Mouse (Mus musculus) kidney, postnatal 14 days (tissue): ENCODE measurements around the gene Paqr6.
"Not testable (repeated sequence)": the region's sequence is repeated elsewhere in the genome, so short reads cannot be mapped to it uniquely, and the experiment has no call there.

Experiments used
- DNase-seq: peaks from one replicate; pipeline ENCODE4 v3.0.0; 2022; ENCODE audit warnings: mixed read lengths

Paqr6 gene

DNA sequence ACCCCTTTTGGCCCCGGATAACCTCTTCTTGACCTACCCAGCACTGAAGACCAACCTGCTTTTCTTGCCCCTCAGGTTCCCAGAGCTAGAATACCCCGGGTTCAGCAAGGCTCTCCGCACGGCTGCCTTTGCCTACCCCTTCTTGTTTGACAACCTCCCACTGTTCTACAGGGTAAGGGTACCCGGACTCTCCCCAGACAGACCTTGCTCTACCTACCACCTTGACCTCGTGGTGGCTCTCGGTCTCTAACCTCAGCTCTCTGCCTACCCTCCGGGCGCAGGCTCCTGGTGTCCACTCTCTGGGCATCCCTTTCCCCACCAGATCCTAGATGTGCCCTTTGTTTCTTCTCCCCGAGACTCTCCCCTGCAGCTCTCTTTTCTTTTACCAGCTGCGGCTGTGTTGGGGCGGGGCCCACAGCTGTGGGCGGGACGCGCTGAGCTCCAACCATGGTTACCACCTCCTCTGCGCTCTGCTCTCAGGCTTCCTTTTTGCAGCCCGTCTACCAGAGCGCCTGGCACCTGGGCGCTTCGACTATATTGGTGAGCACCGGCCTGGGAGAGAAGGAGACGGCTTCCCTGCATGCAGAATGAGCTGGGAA, 2.5 kb downstream of the Paqr6 start:
- DNase-seq = peak; percentile 55

DNA sequence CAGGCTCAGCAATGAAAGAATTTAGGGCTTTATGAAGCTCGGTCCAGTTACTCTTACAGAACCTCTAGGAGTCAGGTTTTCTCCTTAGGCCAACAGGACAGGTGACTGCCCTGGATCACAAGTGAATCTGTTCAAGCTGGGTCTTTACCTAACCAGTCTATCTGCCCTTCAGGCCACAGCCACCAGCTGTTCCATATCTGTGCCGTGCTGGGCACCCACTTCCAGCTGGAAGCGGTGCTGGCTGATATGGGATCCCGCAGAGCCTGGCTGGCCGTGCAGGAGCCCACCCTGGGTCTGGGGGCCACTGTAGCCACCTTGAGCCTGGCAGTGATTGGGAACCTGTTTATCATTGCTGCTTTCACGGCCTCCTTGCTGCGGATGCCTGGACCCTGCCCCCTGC, 3.1 kb downstream of the Paqr6 start:
- not testable (repeated sequence) for DNase-seq

DNA sequence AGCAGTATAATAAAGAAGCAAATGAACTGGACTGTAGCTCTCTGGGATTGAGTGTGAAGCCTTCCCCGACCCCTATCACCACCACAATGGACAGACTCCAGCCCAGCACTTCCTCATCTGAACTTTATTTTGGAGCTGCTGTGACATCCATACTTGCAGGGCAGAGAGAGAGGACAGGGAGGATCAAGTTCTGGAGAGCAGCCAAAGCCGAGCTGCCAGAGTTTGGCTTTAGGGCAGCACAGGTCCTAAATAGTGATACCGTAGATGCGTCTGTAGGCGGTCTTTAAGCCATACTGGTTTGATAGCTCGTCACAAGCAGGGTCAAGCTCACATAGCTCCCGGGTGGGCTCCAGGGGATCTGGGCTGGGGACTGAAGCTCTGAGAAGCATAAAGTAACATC, 4.1 kb downstream of the Paqr6 start:
- DNase-seq = not testable (repeated sequence)

DNA sequence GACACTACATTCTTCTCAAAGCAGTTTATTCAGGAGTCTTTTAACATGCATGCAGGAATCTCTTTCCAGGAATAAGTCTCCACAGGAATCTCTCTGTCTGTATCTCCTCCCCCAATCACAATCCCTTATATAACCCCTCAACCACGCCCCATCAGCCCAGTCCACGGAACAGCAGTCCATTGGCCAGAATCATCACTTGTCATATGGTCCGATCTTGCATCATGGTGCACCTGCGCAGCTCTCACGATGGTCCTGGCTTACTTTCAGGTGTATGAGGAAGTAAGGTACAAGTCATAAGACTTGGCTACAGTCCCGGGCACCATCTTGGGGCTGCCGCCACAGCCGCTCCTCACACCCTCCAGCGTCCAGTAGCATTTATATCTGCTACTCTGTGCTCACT, 8.3 kb downstream of the Paqr6 start, which contains the start of gene Bglap3:
Gene Bglap3, minus strand, starts transcription at position 101 of the 400 bp plus-strand sequence.
- DNase-seq = not testable (repeated sequence)

DNA sequence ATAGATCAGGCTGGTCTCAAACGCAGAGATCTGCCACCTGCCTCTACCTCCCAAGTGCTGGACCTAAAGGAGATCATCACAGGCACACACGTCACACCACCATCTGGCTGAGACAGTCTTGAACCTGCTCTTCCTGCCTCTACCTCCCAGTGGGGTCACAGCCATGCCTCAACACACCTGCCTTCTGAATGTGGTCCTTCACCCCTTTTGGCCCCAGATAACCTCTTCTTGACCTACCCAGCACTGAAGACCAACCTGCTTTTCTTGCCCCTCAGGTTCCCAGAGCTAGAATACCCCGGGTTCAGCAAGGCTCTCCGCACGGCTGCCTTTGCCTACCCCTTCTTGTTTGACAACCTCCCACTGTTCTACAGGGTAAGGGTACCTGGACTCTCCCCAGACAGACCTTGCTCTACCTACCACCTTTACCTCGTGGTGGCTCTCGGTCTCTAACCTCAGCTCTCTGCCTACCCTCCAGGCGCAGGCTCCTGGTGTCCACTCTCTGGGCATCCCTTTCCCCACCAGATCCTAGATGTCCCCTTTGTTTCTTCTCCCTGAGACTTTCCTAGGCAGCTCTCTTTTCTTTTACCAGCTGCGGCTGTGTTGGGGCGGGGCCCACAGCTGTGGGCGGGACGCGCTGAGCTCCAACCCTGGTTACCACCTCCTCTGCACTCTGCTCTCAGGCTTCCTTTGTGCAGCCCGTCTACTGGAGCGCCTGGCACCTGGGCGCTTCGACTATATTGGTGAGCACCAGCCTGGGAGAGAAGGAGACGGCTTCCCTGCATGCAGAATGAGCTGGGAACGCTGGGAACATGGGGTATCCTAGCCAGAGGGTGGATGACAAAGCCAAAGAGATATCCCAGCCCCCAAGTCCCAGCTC, 11.6 kb downstream of the Paqr6 start:
- peak; percentile 43 for DNase-seq

DNA sequence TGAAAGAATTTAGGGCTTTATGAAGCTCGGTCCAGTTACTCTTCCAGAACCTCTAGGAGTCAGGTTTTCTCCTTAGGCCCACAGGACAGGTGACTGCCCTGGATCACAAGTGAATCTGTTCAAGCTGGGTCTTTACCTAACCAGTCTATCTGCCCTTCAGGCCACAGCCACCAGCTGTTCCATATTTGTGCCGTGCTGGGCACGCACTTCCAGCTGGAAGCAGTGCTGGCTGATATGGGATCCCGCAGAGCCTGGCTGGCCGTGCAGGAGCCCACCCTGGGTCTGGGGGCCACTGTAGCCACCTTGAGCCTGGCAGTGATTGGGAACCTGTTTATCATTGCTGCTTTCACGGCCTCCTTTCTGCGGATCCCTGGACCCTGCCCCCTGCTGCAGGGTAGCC, 12.3 kb downstream of the Paqr6 start:
- DNase-seq = not testable (repeated sequence)

DNA sequence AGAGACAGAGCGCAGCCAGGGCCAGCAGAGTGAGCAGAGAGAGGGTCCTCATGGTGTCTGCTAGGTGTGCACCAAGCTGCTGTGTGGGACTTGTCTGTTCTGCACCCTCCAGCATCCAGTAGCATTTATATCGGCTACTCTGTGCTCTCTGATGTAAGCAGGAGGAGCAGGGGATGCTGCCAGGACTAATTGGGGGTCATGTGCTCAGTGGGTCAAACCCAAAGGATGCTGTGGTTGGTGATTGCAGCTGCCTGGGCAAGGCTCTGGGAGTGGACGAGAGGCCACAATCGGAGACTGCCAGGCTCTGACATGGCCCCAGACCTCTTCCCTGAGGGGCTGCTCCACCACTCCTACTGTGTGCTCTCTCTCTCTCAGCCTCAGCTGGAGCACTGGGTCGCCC, 14.2 kb downstream of the Paqr6 start, which contains the start of gene Bglap2:
Gene Bglap2, minus strand, starts transcription at position 101 of the 400 bp plus-strand sequence.
- DNase-seq = not testable (repeated sequence)

DNA sequence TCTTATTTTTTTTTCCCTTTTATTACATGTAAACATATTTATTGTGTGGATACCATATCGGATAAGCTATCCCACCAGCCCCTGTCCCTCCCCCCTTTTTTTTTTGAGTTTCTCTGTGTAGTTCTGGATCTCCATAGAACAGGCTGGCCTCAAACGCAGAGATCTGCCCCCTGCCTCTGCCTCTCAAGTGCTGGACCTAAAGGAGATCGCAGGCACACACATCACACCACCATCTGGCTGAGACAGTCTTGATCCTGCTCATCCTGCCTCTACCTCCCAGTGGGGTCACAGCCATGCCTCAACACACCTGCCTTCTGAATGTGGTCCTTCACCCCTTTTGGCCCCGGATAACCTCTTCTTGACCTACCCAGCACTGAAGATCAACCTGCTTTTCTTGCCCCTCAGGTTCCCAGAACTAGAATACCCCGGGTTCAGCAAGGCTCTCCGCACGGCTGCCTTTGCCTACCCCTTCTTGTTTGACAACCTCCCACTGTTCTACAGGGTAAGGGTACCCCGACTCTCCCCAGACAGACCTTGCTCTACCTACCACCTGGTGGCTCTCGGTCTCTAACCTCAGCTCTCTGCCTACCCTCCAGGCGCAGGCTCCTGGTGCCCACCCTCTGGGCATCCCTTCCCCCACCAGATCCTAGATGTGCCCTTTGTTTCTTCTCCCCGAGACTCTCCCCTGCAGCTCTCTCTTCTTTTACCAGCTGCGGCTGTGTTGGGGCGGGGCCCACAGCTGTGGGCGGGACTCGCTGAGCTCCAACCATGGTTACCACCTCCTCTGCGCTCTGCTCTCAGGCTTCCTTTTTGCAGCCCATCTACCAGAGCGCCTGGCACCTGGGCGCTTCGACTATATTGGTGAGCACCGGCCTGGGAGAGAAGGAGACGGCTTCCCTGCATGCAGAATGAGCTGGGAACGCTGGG, 17.3 kb downstream of the Paqr6 start:
- peak; percentile 36 for DNase-seq

DNA sequence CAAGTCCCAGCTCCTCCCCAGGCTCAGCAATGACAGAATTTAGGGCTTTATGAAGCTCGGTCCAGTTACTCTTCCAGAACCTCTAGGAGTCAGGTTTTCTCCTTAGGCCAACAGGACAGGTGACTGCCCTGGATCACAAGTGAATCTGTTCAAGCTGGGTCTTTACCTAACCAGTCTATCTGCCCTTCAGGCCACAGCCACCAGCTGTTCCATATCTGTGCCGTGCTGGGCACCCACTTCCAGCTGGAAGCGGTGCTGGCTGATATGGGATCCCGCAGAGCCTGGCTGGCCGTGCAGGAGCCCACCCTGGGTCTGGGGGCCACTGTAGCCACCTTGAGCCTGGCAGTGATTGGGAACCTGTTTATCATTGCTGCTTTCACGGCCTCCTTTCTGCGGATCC, 18.0 kb downstream of the Paqr6 start:
- DNase-seq = not testable (repeated sequence)

DNA sequence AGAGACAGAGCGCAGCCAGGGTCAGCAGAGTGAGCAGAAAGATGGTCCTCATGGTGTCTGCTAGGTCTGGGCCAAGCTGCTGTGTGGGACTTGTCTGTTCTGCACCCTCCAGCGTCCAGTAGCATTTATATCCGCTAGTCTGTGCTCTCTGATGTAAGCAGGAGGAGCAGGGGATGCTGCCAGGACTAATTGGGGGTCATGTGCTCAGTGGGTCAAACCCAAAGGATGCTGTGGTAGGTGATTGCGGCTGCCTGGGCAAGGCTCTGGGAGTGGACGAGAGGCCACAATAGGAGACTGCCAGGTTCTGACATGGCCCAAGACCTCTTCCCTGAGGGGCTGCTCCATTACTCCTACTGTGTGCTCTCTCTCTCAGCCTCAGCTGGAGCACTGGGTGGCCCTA, 20.0 kb downstream of the Paqr6 start, which contains the start of gene Bglap:
Gene Bglap, minus strand, starts transcription at position 101 of the 400 bp plus-strand sequence.
- no peak for DNase-seq

DNA sequence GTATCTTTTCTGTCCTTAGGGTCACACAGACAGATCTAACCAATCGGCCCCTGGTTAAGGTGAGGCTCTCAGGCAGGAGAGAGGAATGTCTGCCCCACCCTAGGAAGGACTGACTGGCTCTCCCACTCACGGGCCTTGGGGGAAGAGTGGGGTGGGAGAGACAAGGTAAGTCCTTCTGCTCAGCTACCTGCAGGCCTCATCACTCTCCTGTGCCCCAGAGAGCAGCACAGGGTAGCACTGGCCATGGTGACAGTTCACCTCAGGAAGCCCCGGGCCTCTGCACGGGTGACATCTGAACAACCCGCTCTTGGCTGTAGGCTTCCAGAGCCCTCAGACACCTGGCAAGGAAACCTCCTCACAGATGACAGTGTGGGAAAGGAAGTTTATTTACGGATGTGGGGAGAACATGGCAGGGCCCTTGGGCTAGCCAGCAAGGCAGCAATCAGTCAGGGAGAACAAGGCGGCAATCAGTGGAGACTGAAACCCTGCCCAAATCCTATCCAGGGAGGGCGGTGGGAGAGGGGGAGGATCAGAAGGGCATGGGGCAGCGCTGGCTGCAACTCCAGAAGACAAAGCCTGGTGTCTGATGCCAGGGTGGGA, 29.5 kb downstream of the Paqr6 start:
- DNase-seq = no peak

DNA sequence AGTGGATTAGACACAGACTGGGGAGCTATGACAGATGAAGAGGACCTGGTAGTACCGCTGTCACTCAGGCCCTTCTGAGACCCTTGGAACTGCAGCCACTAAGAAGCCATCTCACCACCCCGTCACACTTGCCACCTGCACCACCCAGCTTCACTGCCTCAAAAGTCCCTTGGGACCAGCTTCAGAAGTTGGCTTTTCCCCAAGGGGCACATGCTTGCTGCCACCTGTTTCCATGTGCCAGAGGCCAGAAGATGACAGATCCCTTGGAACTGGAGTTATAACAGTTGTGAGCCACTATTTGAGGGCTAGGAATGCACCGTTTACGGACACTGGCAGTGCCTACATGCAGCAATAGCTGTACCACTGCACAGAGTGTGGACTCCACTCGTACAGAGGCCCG, 30.9 kb downstream of the Paqr6 start:
- no peak for DNase-seq

DNA sequence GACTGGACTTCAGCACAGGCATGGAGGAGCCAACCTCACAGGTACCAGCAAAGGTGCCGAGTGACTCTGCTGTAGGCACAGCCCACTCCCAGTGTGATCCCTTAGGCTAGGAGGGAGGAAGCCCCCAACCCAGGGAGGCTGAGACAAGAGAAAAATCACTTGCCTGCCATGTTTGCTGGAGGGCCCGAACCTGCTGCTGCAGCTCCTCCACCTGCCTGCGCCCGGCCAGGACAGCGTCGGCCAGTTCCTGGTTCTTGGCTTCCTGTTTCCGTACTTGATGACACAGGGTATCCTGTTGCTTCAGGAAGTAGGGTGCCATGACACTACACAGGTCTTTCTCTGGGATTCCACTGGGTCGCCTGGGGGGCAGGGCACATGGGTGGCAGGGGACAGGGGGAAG, 31.4 kb downstream of the Paqr6 start:
- no peak for DNase-seq

DNA sequence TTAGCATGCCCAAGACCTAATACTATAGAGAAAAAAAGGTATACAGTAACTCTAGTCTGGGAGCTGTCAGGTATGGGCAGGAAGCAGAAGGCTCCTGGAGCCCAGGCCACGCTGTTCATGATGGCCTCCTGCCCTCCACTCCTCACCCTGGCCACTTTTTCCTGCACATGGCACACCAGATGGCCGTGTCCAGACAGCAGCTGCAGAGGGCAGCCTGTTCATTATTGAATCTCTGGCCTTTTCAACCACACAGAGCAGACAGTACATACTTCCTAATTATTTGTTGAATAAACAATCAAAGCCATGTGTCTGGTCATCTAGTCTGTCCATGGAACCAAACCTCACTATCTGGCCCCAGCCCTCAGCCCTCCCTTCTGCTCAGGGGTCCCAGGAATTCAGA, 34.3 kb downstream of the Paqr6 start:
- DNase-seq = no peak

DNA sequence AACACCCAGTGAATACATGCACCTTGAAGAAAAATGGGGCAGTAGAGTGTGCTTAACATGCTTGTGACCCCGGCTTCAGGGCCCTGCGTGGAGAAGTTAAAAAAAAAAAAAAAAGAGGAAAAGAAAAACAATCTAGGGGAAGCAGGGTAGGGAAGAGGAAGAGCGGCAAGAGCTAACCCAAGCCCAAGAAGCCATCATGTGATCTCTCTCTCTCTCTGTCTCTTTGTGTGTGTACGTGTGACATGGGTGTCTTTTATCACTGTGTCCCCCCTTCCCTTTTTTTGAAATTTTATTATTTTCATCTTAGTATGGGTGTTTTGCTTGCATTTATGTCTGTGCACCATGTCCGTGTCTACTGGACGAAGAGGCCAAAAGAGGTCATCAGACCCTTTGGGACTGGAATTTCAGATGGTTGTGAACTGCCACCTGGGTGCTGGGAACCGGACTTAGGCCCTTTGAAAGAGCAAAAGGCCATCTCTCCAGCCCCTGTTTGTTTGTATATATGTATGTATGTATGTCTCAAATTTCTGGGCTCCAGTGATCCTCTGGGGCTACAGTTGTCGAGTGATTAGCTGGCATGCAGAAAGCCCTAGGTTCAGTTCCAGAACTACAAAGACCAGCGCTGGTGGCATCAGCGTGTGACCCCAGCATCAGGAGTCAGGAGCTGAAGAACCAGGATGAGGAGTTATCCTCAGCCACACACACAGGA, 39.3 kb downstream of the Paqr6 start:
- DNase-seq = no peak

DNA sequence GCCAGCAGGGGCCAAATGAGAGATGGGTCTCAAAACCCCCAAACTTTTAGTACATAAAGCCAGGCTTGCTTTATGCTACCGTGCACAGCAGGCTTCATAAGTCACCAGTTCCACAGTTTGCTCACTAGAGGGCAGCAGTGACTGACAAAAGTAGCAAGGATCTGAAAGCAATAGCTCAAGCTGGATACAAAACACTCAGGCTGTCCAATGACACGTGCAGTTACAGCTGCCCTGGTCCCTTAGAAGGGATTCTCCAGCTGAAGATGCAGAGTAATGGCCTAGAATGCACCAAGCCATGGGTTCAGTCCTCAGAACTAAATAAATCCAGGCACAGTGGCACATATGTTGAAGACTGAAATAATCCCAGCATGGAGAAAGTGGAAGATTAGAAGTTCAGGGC, 42.7 kb downstream of the Paqr6 start:
- peak; percentile 71 for DNase-seq

DNA sequence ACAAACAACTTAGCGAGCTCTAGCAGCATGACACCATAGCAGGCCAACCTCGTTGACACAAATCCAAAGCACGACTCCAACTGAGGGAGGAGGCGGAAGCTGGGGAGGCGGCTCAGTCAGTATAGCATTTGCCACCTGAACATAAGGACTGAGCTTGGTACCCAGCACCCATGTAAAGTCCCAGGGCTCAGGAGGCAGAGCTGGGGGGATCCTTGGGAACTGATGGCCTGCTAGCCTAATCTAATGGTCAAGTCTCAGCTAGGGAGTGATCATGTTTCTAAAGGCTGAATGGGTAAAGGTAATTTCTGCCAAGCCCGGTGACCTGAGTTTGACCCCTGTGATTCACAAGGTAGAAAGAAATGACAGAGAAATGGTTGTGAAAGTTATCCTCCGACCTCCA, 43.1 kb downstream of the Paqr6 start:
- no peak for DNase-seq

DNA sequence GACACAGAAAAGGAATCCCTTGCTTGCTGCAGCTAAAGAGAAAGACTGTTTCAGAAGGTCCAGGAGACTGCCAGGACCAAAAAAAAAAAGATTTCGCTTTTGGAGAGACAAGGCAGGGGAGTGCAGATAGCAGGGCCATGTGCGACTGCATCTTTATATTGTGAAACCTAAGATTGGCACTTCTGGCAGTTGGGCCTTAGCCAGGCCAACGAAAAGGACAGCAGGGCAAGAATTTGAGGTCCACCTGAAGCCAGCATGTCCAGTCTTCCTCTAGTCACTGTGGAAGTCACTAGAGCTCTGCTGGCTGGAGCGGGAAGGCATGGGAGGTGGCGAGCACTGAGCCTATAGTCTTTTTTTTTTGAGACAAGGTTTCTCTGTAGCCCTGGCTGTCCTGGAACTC, 44.6 kb downstream of the Paqr6 start:
- DNase-seq = no peak

DNA sequence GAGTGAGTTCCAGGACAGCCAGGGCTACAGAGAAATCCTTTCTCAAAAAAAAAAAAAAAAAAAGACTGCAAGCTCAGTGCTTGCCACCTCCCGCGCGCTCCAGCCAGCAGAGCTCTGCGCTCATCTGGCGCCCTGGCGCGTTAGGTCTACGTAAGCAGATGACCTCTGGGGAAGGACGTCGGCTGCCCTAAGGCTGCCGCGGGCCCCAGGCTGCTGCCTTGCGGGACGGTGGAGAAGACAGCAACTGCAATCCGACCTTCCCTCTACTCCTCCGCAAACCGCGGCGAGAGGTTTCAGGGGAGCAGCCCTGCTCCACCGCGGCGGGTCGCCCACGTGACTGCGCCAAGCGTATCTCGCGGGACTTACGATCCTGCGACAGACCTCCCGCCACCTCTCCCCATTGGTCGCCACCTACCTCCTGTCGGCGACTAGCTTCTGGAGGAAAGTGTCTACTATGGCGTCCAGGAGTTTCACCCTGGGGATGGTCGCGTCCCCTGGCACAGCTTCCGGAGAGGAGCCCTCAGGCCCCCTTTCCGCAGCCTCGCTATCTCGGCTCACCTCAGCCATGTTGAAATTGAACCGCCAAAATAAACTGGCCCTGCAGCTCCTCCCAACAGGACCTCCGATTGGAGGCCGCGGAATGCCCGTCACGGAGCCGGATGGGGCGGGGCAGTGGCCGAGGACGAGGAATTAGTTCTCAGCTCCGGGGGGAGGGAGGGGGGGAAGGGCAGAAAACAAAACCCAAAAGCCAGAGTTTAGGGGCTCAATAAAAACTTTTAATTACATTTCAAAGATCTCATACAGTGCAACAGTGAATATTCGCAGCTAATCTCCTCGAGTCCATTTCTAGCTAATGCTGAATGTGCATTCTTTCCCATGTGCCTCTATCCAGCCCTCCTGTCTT, 45.6 kb downstream of the Paqr6 start, which contains the start of gene Pmf1:
Gene Pmf1, minus strand, starts transcription at position 591 of the 904 bp plus-strand sequence.
- DNase-seq = peak; percentile 96

DNA sequence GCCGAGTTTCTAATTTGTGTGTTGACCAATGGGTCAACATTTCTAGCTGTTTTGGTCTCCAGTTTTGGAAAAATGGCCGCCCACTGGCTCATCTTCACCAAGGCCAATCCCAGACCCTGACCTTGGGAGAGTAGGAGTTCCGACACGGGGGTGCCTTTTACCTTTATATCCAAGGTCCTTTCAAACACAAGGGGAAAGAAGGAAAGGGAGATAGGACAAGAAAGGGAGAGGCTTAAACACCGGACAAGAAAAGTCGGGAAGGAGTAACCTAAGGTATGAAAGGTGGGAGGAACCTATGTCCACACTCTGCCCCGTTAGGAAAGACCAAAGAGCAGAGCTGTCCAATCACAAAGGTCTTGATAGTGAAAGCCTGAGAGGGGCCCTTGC, 46.3 kb downstream of the Paqr6 start:
- DNase-seq = no peak

DNA sequence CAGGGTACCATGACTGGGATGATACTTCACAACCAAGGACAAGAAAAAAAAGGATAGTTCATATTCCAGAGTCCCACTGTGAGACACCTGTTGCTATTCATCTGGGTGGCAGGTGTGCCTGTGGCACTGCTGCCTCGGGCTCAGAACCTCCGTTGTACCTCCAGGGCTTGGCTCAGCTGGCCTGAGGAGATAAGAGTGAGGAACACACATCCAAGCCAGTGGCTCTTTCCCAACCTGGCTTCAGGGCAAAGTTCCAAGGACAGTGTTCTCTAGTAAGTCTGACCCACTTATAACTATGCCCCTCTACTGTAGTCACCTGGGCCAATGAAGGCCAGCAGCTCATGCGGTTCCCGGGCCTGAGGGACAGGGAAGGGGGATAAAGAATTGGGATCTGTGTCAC, 47.3 kb downstream of the Paqr6 start:
- DNase-seq = no peak
